Mouse (Mus musculus) embryo, embryonic 9.5 days (tissue): ENCODE measurements around the gene Rad51b.
"Not testable (repeated sequence)": the region's sequence is repeated elsewhere in the genome, so short reads cannot be mapped to it uniquely, and the experiment has no call there.

Experiments
- DNase-seq: peaks from one replicate; pipeline ENCODE4 v3.0.0-alpha.2; 2017; ENCODE audit errors: extremely low spot score

Rad51b gene

DNA sequence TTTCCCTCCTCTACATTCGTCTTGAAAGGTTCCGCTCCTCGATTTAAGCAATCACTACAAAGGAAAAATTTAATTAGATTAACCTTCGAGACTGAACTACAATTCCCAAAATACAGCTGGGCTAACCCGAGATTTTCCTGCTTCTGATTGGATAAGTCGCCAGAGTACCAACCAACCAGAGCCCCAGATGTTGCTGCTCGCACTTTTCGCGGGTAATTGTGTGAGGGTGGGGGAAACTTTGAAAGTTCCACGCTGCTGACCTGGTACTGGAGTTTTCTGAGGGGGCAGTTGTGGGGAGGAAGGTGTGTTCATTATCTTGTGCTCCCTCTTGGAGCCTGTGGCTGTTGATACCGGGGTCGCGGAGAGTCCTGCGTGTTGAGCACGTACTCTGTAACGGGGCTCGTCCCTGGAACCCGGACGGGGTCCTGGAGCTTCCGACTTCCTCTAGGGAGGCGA is at the start of gene Rad51b:
Gene Rad51b, plus strand, starts transcription at position 162 of the 456 bp plus-strand sequence.
- DNase-seq, result peak; percentile 84

DNA sequence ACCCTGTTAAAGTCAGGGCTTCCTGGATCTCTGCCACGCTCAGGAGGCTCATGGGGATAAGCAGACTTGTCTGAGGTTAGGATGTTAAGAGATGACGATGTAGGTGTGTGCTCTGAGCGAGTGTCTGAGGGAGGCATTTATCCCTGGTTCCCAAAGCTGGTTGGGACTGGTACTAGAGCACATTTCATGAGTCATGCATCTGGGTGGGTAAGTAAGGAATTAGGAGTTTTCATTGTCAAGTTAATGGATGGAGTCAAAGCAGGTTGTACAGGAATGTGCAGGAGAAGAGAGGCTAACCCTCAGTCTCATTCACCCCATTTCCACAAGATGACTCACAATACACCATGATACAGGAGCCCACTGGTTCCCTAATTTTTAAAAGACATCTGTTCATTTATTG is 49.0 kb upstream of the Rad51b start:
- no peak for DNase-seq

DNA sequence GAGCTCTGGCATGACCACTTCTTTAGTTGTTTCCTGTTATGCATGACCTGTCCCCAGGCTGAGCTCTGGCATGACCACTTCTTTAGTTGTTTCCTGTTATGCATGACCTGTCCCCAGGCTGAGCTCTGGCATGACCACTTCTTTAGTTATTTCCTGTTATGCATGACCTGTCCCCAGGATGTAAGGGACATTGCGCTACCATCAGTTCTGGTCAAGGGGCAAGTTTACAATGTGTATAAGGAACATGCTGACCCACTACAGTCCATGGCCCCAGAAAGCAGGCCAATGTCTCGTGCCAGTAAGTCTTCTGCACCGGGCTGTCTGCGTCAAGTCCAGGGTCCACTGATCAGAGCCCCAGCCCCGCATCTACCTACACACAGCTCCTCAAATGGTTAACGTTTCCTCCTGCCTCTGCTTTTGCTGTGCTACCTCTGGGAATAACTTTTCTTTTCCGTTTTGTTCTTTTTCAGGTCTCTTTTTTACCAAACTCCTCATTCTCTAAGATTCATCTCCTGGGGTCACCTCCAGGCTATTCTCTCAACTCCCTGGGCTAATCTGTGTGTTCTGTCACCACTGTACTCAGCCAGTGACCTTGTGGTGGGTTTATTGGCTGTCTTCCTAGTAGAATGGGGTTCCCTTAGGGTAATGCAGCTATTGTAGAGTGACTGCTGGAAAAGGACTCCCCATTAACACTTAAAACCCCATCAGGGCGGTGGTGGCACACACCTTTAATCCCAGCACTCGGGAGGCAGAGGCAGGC is 43.6 kb upstream of the Rad51b start:
- no peak for DNase-seq

DNA sequence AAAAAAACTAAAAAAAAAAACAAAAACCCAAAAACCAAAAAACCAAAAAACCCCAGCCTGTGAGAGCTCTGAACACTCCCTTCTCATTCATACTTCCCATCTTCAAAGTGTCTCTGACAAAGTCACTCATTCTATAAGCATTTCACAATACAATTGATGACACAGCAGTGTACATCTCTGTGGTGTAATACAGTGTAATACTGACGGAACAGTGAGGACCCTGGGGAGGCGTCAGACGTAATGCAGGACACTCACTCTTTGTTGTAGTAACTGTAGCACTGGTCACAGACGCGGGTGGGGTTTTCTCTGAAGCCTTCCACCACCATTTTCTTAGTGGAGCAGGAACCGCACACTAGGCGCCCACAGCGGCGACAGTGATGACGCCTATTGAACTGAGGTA is 42.1 kb upstream of the Rad51b start:
- no peak for DNase-seq

DNA sequence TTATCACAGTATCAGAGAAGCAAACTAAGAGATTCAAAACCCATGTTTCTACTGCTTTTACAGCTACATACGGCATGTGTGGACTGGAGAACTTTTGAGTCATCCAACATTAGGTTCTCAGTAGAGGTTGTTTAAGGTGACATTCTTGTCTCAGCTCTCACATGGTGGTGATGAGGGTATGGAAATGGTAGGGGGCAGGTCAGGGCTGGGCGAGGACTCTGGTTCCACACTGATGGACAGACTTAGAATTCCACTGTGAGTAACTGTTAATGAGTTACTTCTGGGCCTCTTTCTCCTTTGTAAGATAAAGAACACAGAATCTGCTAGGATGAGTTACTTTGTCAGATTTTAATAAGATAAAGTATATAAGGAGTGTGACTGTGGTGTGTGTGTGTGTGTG is 36.9 kb upstream of the Rad51b start:
- DNase-seq, result no peak

DNA sequence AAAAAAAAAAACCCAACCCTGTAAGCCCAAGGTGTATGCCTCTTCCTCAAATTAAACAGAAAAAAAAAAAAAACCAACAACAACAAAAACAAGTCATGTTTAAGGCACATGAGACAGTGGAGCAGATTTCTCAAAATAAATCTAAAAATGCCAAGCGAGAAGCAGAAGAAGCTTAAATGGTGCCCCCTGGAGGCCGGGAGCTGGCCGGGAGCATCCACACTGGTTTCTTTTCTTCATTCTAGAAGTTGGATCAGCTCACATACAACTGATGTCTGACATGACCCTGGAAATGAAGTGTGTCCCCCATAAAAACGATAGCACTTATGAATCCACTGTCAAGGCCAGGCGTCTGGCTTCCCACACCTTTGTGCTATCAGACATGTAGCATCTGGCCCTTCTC is 36.0 kb upstream of the Rad51b start:
- DNase-seq, result peak; percentile 17

DNA sequence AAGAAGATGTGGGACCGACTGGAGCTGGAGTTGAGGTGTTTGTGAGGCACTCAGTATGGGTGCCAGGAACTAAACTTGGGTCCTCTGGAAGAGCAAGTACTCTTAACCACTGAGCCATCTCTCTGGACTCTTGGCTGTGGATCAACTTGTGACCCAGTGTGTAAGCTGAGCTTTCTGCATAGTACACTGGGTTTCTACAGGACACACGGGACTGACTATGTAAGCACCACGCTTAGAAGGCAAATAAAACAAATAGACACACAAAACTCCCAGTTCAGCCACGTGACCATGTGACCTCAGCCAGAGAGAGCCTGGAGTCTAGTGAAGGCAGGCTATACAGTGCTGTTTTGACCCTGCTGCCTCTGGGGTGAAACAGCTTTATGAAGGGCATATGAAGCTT is 24.5 kb upstream of the Rad51b start:
- no peak for DNase-seq

DNA sequence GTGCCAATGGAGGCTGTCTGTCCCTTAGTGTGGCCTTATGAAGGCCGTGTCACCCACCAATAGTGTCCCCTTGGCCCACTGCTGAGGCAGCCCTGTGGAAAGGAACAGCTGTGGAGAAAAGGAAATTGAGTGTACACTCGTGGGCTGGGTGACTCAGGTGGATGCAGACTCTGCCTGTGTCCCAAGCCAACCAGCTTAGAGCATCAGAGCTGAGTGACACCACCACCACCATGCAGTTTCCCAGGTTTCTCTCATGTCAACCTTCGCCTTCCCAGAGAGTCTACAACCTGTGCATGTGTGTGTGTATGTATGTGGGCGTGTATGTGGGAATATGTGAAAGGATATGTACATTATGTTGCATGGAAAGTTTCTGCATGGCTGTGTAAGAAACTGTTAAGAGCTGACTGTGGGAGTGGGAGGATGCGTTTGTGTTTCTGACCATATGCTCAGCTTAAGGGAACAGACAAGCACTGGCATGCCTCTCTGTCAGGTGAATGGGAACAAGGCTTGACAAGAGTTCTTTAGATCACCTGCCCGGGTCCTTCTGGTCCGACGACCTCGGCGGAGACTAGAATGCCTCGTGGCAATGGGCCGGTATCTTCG is 17.5 kb upstream of the Rad51b start:
- no peak for DNase-seq

DNA sequence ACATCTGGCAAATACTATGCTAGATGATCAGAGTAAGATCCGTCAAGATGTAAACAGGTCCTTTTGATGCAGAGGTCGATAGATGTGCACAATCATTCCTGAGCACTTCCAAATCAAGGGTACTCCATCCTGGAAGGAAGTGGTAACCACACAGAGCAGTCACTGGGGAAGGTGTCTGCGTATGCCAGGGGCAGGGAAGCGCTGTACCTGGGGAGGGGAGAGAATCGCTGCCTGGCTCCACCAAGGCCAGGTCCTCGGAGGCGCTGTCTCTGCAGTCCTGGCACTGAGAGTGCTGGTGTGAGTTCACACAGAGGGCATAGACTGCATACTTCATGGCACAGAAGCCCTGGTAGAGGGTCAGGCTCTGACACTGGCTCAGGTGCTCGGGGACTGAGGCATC is 14.5 kb upstream of the Rad51b start:
- no peak for DNase-seq

DNA sequence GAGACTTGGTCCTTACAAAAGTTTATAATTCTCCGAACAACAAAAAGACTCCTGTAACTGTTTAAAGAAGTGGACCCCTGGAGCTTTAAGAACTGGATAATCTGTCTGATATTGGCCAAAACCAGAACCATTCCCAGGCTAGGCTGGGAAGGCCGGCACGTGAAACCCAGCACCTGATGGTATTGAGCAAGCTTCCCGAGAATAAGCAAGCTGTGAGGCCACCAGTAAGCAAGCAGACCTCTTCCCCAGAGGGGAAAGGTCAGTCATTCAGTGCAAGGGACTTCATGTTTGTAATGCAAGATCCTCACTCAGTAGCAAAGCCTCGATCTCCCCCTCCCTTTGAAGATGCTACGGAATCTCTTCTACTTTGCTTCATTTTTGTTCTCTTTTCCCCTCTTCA is 4.2 kb upstream of the Rad51b start:
- no peak for DNase-seq

DNA sequence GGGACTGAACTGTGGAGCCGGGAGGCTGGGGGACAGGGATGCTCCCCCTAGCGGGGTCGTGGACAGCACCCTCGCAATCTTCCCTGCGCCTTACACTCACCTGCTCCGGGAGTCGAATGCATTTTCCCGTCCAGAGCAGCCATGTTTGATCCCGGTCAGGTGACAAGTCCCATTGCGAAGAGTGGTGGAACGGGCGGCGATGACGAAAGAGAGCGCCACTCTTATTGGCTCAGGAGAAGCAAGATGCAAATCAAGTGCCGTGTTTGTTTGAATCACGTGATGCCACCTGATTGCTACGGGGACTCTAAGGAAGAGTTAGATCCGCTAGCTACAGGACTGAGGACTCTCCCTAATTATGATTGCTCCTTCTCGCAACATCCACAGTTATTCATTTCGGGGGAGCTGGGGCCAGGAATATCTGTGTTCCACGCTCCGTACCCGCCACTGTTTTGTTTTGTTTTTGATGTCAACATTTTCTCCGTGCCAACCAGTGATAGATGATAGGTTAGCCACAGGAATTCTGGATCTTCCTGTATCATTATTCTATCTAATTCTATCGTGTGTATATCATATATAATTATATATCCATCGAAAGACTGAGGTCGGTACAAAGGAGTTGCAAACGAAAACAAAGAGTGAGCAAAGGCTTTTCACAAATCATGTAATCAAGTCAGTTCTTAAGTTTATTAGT is 811 bp upstream of the Rad51b start, which contains the start of gene Zfyve26:
Gene Zfyve26, minus strand, starts transcription at position 179 of the 691 bp plus-strand sequence.
- DNase-seq, result peak; percentile 89

DNA sequence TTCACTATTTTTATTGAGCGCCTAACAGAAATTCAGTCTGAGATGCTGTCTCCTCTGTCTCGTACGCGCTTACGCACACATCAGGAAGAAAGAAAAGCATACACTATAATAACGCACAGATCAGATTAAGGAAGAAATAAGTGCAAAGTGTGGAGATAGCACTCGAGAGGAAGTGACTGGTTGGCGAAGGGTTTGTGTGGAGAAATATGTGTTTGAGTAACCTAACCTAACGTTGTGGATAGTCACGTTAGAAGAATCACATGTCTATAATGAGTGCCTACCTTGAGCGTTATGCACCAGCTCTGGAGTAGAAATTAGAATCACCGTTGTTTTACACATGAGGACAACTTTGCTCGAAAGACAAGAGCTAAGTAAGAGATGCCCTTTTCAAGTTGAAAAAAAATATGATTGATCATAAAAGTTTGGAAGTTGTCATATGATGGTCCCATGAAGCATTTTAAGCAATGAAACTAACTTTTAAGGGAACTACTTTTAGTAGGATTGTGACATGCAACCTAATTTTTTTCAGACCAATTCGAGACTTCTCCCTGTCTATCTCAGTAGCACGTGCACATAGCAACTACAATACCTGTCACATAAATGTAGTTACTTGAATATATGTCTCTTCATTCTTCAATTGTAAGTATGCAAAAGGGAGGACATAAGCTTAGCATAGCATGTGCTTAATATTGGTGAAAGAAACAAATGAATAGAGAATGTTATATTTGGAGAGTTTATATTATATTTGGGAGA is 978 bp downstream of the Rad51b start:
- DNase-seq, result peak; percentile 14

DNA sequence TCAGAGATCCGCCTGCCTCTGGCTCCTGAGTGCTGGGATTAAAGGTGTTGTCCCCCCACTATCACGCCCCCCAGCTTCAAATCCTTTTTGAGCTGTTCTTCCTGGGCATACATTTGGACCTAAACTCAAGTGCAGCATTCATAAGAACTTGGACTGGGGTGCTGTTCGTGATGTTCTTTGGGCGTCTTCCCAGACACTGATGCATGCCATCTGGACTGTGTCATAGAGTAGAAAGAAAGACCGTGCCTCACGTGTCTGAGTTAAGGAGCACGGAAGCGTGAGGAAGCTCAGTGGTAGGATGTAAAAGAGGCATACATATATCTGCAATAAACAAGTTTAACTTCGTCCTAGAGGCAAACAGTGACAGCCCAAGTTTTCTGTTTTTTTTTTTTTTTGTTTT is 4.7 kb downstream of the Rad51b start:
- DNase-seq, result no peak

DNA sequence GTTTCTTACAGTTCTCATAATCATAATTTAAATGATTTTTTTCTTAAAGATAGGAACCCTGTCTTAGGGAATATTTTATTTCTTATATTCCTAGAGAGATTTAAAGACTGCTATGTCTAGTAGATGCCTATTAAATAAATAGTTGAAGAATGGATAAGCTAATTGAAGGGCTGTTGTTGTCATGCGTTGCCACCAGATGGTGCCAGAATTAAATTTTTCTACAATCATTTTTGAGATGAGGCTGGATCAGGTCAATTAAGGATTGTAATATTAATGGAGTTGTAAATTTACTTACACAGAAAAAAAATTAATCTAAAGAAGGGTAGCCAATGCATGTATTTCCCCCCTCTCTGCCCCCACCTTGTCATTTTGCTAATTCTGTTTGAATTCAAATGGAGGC is 8.0 kb downstream of the Rad51b start:
- DNase-seq, result no peak

DNA sequence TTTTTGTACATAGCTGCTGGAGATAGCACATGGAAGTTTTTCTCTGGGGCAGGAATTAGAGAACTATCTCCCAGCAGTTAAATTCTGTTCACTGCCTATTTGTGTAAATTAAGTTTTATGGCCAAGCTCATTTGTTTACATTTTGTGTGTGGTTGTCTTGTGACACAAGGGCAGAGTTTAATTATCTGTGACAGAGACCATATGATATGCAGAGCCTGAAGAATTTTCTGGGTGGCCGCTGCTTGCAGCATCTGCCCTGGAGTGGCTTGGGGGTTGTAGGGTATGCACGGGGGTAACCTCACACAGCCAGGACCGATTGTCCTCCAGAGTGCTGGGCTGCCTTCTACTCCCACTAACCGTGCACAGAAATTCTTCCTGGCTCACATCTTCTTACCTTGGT is 8.9 kb downstream of the Rad51b start:
- no peak for DNase-seq

DNA sequence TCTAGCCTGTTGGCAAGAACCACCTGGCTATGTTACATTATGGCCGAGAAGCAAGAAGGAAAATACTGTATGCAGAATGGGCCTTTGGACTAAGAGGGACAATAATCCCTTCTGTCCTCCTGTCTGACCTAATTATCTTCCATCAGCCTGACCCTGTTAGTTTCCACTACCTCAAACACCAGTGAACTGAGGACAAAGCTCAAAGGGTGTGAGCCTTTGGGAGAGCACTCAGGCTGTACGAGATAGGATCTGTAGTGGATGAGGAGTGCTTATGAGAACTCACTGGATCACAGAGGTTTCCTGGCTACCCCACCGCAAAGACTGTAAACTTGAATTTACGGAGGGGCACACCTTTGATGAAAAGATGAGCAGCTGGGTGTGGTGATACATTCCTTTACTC is 16.6 kb downstream of the Rad51b start:
- DNase-seq, result no peak

DNA sequence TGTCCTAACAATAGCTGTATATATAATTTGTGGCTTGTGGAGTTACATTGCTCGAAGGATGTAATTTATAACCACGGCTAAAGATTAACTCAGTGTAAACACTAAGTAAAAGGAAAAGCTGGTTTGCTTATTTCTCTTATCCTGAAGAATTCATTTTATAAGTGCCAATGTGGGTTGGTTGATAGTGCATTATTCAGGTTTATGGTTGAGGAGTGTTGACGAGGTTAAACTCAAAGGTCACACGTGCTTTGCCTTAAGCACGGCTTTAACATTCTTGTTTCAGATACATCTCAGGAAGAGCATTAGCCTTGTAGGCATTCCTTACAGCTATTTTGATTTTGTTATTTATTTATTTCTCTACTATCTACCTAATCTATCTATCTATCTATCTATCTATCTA is 20.3 kb downstream of the Rad51b start:
- DNase-seq, result no peak

DNA sequence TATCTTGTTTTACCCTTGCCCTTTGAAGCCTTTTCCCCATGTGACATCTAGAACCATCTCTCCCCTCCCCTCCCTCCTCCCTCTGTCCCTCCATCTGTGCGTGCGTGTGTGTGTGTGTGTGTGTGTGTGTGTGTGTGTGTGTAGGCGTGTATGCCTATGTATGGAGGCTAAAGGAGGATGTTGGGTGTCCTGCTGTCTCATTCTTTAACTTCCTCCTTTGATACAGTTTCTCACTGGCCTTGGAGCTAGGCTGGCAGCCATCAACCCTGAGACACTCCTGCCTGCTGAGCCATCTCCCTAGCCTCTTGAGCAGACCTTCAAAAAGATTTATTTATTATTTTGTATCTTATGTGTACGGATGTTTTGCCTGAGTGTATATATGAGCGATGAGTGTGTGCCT is 23.8 kb downstream of the Rad51b start:
- DNase-seq, result no peak

DNA sequence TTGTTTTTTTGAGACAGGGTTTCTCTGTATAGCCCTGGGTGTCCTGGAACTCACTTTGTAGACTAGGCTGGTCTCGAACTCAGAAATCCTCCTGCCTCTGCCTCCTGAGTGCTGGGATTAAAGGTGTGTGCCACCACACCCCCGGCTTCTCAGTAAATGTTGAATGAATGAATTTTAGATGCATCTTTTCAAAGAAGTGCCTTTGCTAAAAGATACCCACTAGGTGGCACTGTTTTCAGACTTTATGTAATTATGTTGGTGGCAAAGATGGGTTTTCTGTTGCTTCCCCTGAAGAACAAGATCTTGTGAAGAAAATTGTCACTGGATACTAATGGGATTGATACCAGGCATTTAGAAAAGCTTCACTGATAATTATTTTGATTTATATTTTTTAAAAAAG is 25.5 kb downstream of the Rad51b start:
- DNase-seq, result not testable (repeated sequence)

DNA sequence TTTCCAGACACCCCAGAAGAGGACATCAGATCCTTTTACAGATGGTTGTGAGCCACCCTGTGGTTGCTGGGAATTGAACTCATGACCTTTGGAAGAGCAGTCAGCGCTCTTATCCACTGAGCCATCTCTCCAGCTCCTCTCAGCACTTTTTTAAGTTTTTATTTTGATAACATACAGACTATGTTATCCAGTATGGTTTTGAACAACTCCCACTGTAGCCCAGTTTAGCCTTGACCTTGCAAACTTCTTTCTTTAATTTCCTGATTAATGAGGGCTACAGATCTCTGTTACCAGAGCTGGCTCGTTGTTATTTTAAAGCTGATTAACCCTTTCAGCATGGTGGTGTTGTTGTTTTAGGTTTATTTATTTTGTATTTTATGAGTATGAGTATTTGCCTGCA is 29.2 kb downstream of the Rad51b start:
- no peak for DNase-seq

DNA sequence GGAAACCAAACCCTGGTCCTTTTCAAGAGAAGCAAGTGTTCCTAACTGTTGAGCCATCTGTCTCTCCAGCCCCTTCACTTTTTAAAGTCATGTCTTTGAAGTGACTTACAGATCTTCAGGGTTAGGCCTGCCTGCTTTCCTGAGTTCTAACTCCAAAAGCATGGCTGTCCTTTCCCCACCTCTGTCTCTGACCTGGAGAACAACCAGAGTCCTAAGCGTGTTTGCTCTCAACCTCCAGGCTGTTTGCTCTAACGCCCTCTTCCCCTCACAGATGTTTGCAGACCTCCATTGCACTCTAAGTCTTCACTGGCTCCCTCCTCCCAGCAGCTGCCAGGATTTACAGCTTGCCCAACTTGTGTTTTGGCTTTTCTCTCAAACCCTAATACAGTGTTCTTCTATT is 29.7 kb downstream of the Rad51b start:
- DNase-seq, result no peak

DNA sequence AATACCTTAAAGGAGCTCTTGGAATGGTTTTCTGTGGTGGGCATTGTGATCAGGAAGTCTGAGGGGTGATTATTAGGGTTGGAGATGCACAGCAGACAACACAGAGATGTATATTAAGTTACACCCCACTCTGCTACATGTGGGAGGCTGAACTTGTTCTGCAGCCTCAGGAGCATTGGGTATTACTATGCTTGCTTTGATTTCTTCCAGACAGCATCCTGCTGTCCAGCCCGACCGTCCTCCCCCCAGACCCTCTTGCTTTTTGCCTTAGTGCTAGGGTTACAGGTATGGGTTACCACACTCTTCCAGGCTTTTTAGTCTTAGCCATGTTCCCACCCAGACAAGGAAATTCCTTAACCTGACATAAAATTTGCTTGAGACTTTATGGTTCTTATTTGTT is 30.8 kb downstream of the Rad51b start:
- no peak for DNase-seq
